Mouse (Mus musculus): ENCODE results near the gene Ppp4r4. TPM values are rescaled to one million over a fixed set of nuclear protein-coding genes. Genes with fewer than 3 reads are reported as not detected.

Ppp4r4 gene
- total and polyA plus RNA-seq, 3 experiments = 1.0 to 3.0 TPM; not detected in 1

DNA sequence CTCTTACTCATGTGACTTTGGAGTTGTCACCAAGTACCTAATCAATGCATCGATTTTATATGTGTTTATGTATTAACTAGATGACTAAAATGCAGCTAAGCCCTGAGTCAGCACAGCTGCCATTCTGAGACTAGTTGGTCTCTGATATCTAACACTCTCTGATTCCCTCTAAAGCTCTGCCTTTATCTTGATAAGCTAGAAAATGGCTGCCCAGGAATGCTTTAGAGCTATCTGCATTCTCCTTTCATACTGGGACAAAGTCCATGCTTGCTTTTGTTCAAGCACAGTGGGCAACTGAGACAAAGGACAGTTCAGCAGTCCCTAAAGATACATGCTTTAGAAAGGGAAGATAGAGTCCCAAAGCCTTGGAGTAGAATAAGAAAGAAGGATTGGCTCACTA is 83.1 kb downstream of the Ppp4r4 start:
- Histone ChIP-seq H3K9ac (ENCODE audit: control insufficient read depth, low read depth, low read length, poor library complexity, severe bottlenecking) (no peak overlapping the region), H3K4me1 (ENCODE audit: control insufficient read depth in 1 of 2, insufficient read depth in 2 of 2, low read length in 2 of 2) (peaks cover 16 to 22% of the 10 kb centered on the region in 2 experiments), H3K36me3 (ENCODE audit: control insufficient read depth in 1 of 2, insufficient read depth in 2 of 2, low read length in 2 of 2) (peaks cover 0 to 26% of the 10 kb centered on the region in 2 experiments; a peak in 2 of 4 replicates), H3K4me3 (ENCODE audit: control insufficient read depth in 1 of 2, insufficient read depth in 1 of 2, low read depth in 2 of 2, low read length in 2 of 2) (no peak overlapping the region), H3K9me3 (replicated peaks; ENCODE audit: insufficient read depth, low read length) (no peaks in the 10 kb centered on the region), H3K27me3 (ENCODE audit: control insufficient read depth in 1 of 2, insufficient read depth in 2 of 2, low read length in 2 of 2) (no peaks in the 10 kb centered on the region), H3K79me2 (ENCODE audit: control insufficient read depth, insufficient read depth, low read length, poor library complexity) (no peaks in the 10 kb centered on the region; the same call in 1 of the 2 replicates), H3K27ac (ENCODE audit: control insufficient read depth, low read depth, low read length) (peak overlapping the region; percentile 56)
- TF ChIP-seq MEF2A (IDR thresholded peaks at IDR 0.05; ENCODE audit: extremely low read depth, insufficient replicate concordance, low read depth, low read length, poor library complexity, severe bottlenecking) = no peak
- no peak for TF ChIP-seq CTCF (IDR thresholded peaks at IDR 0.05 in 2 of 3, conservative IDR thresholded peaks at IDR 0.05 in 1 of 3; ENCODE audit: control insufficient read depth in 1 of 3, insufficient read depth in 1 of 3, low read depth in 2 of 3, low read length in 3 of 3, poor library complexity in 1 of 3, severe bottlenecking in 1 of 3)
- peak; percentile 57 for TF ChIP-seq RCOR1 (IDR thresholded peaks at IDR 0.05; ENCODE audit: low read depth, low read length)
- TF ChIP-seq GATA1 (IDR thresholded peaks at IDR 0.05; ENCODE audit: low read depth, low read length) = peak; percentile 57
- TF ChIP-seq EP300 (IDR thresholded peaks at IDR 0.05; ENCODE audit: low read depth in 1 of 2, low read length in 2 of 2) = 0 out of 4 replicates have a peak, but pooled peaks of 1 of the 2 experiments have one; percentile 12
- TF ChIP-seq TCF12 (IDR thresholded peaks at IDR 0.05; ENCODE audit: low read depth, low read length) = no peak
- TF ChIP-seq ETS1 (IDR thresholded peaks at IDR 0.05; ENCODE audit: low read depth, low read length) = 0 out of 2 replicates have a peak, but pooled peaks have one; percentile 12
- no peak for TF ChIP-seq HCFC1 (IDR thresholded peaks at IDR 0.05; ENCODE audit: low read depth, low read length)
- no peak for TF ChIP-seq NELFE (IDR thresholded peaks at IDR 0.05; ENCODE audit: low read depth, low read length)
- no peak for TF ChIP-seq USF2 (IDR thresholded peaks at IDR 0.05; ENCODE audit: borderline replicate concordance in 1 of 2, insufficient read depth in 1 of 2, low read depth in 1 of 2, low read length in 2 of 2)
- 0 out of 2 replicates have a peak, but pooled peaks have one; percentile 18 for TF ChIP-seq MAFK (IDR thresholded peaks at IDR 0.05; ENCODE audit: borderline replicate concordance, low read depth, low read length)
- TF ChIP-seq MAZ (IDR thresholded peaks at IDR 0.05; ENCODE audit: low read depth, low read length) = no peak
- no peak for TF ChIP-seq POLR2AphosphoS2 (IDR thresholded peaks at IDR 0.05; ENCODE audit: low read length)
- no peak for TF ChIP-seq GABPA (IDR thresholded peaks at IDR 0.05; ENCODE audit: low read depth, low read length)
- TF ChIP-seq ZC3H11A (IDR thresholded peaks at IDR 0.05; ENCODE audit: low read depth, low read length) = no peak
- no peak for TF ChIP-seq E2F4 (IDR thresholded peaks at IDR 0.05; ENCODE audit: borderline replicate concordance, low read depth, low read length)
- no peak for TF ChIP-seq TAL1 (IDR thresholded peaks at IDR 0.05; ENCODE audit: low read length)
- TF ChIP-seq KAT2A (conservative IDR thresholded peaks at IDR 0.05; ENCODE audit: low read depth, low read length) = no peak
- no peak for TF ChIP-seq SMC3 (IDR thresholded peaks at IDR 0.05; ENCODE audit: low read depth, low read length)
- TF ChIP-seq ZNF384 (IDR thresholded peaks at IDR 0.05; ENCODE audit: low read depth, low read length) = no peak
- DNase-seq (ENCODE audit: low read depth, low spot score) = peak; percentile 12

GRCm38 (mm10) chr12:103615734-103616133 is 83.7 kb downstream of the Ppp4r4 start:
- DNase-seq (ENCODE audit: low read depth, low spot score) = peak; percentile 65
- Histone ChIP-seq H3K4me3 (ENCODE audit: control insufficient read depth in 1 of 2, insufficient read depth in 1 of 2, low read depth in 2 of 2, low read length in 2 of 2) (peak overlapping the region; percentile 44 to 56), H3K4me1 (ENCODE audit: control insufficient read depth in 1 of 2, insufficient read depth in 2 of 2, low read length in 2 of 2) (peaks cover 16 to 22% of the 10 kb centered on the region in 2 experiments), H3K27me3 (ENCODE audit: control insufficient read depth in 1 of 2, insufficient read depth in 2 of 2, low read length in 2 of 2) (no peaks in the 10 kb centered on the region), H3K36me3 (ENCODE audit: control insufficient read depth in 1 of 2, insufficient read depth in 2 of 2, low read length in 2 of 2) (peaks cover 0 to 26% of the 10 kb centered on the region in 2 experiments; a peak in 2 of 4 replicates), H3K27ac (ENCODE audit: control insufficient read depth, low read depth, low read length) (peak overlapping the region; percentile 99), H3K79me2 (ENCODE audit: control insufficient read depth, insufficient read depth, low read length, poor library complexity) (no peaks in the 10 kb centered on the region; the same call in 1 of the 2 replicates), H3K9ac (ENCODE audit: control insufficient read depth, low read depth, low read length, poor library complexity, severe bottlenecking) (peak overlapping the region; percentile 78), H3K9me3 (replicated peaks; ENCODE audit: insufficient read depth, low read length) (no peaks in the 10 kb centered on the region)
- TF ChIP-seq ZNF384 (IDR thresholded peaks at IDR 0.05; ENCODE audit: low read depth, low read length) (no peak), ETS1 (IDR thresholded peaks at IDR 0.05; ENCODE audit: low read depth, low read length) (0 out of 2 replicates have a peak, but pooled peaks have one; percentile 4), TAL1 (IDR thresholded peaks at IDR 0.05; ENCODE audit: low read length) (no peak), MEF2A (IDR thresholded peaks at IDR 0.05; ENCODE audit: extremely low read depth, insufficient replicate concordance, low read depth, low read length, poor library complexity, severe bottlenecking) (no peak), MAX (IDR thresholded peaks at IDR 0.05; ENCODE audit: low read length) (peak; percentile 84), CTCF (IDR thresholded peaks at IDR 0.05 in 2 of 3, conservative IDR thresholded peaks at IDR 0.05 in 1 of 3; ENCODE audit: control insufficient read depth in 1 of 3, insufficient read depth in 1 of 3, low read depth in 2 of 3, low read length in 3 of 3, poor library complexity in 1 of 3, severe bottlenecking in 1 of 3) (no peak), MXI1 (IDR thresholded peaks at IDR 0.05; ENCODE audit: low read depth, low read length) (0 out of 2 replicates have a peak, but pooled peaks have one; percentile 21), ZC3H11A (IDR thresholded peaks at IDR 0.05; ENCODE audit: low read depth, low read length) (no peak), BHLHE40 (IDR thresholded peaks at IDR 0.05; ENCODE audit: borderline replicate concordance, low read depth, low read length) (peak; percentile 19; the same call in 1 of the 2 replicates), GATA1 (IDR thresholded peaks at IDR 0.05; ENCODE audit: low read depth, low read length) (no peak), MAZ (IDR thresholded peaks at IDR 0.05; ENCODE audit: low read depth, low read length) (no peak), KAT2A (conservative IDR thresholded peaks at IDR 0.05; ENCODE audit: low read depth, low read length) (no peak), POLR2AphosphoS2 (IDR thresholded peaks at IDR 0.05; ENCODE audit: low read length) (no peak), ZKSCAN1 (IDR thresholded peaks at IDR 0.05; ENCODE audit: low read depth, low read length) (no peak), NELFE (IDR thresholded peaks at IDR 0.05; ENCODE audit: low read depth, low read length) (no peak), JUND (IDR thresholded peaks at IDR 0.05; ENCODE audit: low read depth, low read length) (no peak), HCFC1 (IDR thresholded peaks at IDR 0.05; ENCODE audit: low read depth, low read length) (no peak), SMC3 (IDR thresholded peaks at IDR 0.05; ENCODE audit: low read depth, low read length) (no peak), MYB (IDR thresholded peaks at IDR 0.05; ENCODE audit: low read depth, low read length) (no peak), USF1 (IDR thresholded peaks at IDR 0.05; ENCODE audit: low read depth, low read length) (peak; percentile 91)

Measured in MEL (cell line).